Mouse (Mus musculus) midbrain, embryonic 12.5 days (tissue): ENCODE measurements around the gene Colec11. TPM values are rescaled to one million over a fixed set of nuclear protein-coding genes. Genes with fewer than 3 reads are reported as not detected.

Experiments
- ATAC-seq: fragments of 200-750 bp; cut with Nextera tagmentation; 2 replicates; pipeline ENCODE4 v1.8.0; 2017; ENCODE audit warnings: low read depth, moderate TSS enrichment, moderate library complexity; ENCODE audit not compliant: low FRiP score
- H3K27ac ChIP-seq: fragments of 300-500 bp; sonication (generic); replicated peaks from 2 replicates; pipeline ENCODE4 v1.5.1; 2016; ENCODE audit warnings: mild to moderate bottlenecking
- H3K27me3 ChIP-seq: fragments of 300-500 bp; sonication (generic); 2 replicates; pipeline ENCODE4 v1.6.1; 2016; ENCODE audit warnings: mild to moderate bottlenecking
- H3K36me3 ChIP-seq: fragments of 300-500 bp; sonication (generic); 2 replicates; pipeline ENCODE4 v1.6.1; 2016
- H3K4me1 ChIP-seq: fragments of 300-500 bp; sonication (generic); 2 replicates; pipeline ENCODE4 v1.6.1; 2016
- H3K4me2 ChIP-seq: fragments of 300-500 bp; sonication (generic); replicated peaks from 2 replicates; pipeline ENCODE4 v1.6.1; 2016; ENCODE audit warnings: mild to moderate bottlenecking, moderate library complexity
- H3K4me3 ChIP-seq: fragments of 300-500 bp; sonication (generic); 2 replicates; pipeline ENCODE4 v1.5.1; 2016; ENCODE audit warnings: mild to moderate bottlenecking
- H3K9ac ChIP-seq: fragments of 300-500 bp; sonication (generic); replicated peaks from 2 replicates; pipeline ENCODE4 v1.6.1; 2016; ENCODE audit warnings: mild to moderate bottlenecking, moderate library complexity
- H3K9me3 ChIP-seq: fragments of 300-500 bp; sonication (generic); 2 replicates; pipeline ENCODE4 v1.6.1; 2016; ENCODE audit warnings: mild to moderate bottlenecking
- WGBS: fragments of 180-500 bp; shearing (Covaris S2); methylation state at CpG from one replicate; pipeline ENCODE4 v1.1.7; 2016; 5-methylcytosine and 5-hydroxymethylcytosine counted together
- polyA plus RNA-seq: library from polyadenylated mRNA; unstranded; fragments of >200 nt; fragmentation: Nextera tagmentation; extraction: Ambion mirVana; gene quantifications from 2 replicates; pipeline ENCODE4 v1.2.1, GENCODE M21; 2016

The Colec11 gene
- polyA plus RNA-seq = 0.17 TPM in 1 of 2 replicates, not detected in the other

- H3K36me3 ChIP-seq = peaks cover 2% of the 10 kb centered on the region; the same call in 1 of the 2 replicates
- no peak within 1 kb of the TSS for H3K9ac ChIP-seq
- no peaks in the 10 kb centered on the region for H3K9me3 ChIP-seq
- no peak within 1 kb of the TSS for H3K4me3 ChIP-seq
- WGBS = 68% methylated on average over 5 of the region's 5 CpGs
- H3K27me3 ChIP-seq = no peaks in the 10 kb centered on the region
- H3K4me1 ChIP-seq = peaks cover 8% of the 10 kb centered on the region; the same call in 1 of the 2 replicates
- H3K27ac ChIP-seq = no peak within 1 kb of the TSS
- ATAC-seq = no peak
- H3K4me2 ChIP-seq = no peak within 1 kb of the TSS
These were observed at the start of gene Colec11 for GRCm38 (mm10) chr12:28623195-28623594. Gene Colec11, minus strand, starts transcription at chr12:28623377.

- Histone ChIP-seq H3K4me2 (no peak overlapping the region), H3K27ac (no peak overlapping the region), H3K4me1 (no peaks in the 10 kb centered on the region; the same call in 1 of the 2 replicates), H3K27me3 (no peaks in the 10 kb centered on the region), H3K36me3 (no peaks in the 10 kb centered on the region; the same call in 1 of the 2 replicates), H3K4me3 (no peak overlapping the region), H3K9ac (no peak overlapping the region), H3K9me3 (no peaks in the 10 kb centered on the region)
- ATAC-seq = no peak
- WGBS = 58% methylated on average over 8 of the region's 8 CpGs
These were observed 44.1 kb upstream of the Colec11 start for GRCm38 (mm10) chr12:28667287-28667686.

GRCm38 (mm10) chr12:28666734-28667133, 43.6 kb upstream of the Colec11 start:
- Histone ChIP-seq H3K4me2 (no peak overlapping the region), H3K27ac (no peak overlapping the region), H3K9ac (no peak overlapping the region), H3K4me1 (no peaks in the 10 kb centered on the region; the same call in 1 of the 2 replicates), H3K36me3 (no peaks in the 10 kb centered on the region; the same call in 1 of the 2 replicates), H3K9me3 (no peaks in the 10 kb centered on the region), H3K4me3 (no peak overlapping the region), H3K27me3 (no peaks in the 10 kb centered on the region)
- WGBS = 81% methylated on average over 4 of the region's 4 CpGs
- ATAC-seq = no peak

- no peak overlapping the region for H3K4me3 ChIP-seq
- H3K27ac ChIP-seq = no peak overlapping the region
- no peak overlapping the region for H3K9ac ChIP-seq
- H3K27me3 ChIP-seq = no peaks in the 10 kb centered on the region
- no peaks in the 10 kb centered on the region for H3K9me3 ChIP-seq
- H3K4me1 ChIP-seq = no peaks in the 10 kb centered on the region; the same call in 1 of the 2 replicates
- H3K4me2 ChIP-seq = no peak overlapping the region
- WGBS = 93% methylated on average over 4 of the region's 4 CpGs
- ATAC-seq = no peak
- H3K36me3 ChIP-seq = peaks cover 32% of the 10 kb centered on the region
These were observed 39.5 kb upstream of the Colec11 start for GRCm38 (mm10) chr12:28662628-28663027.

GRCm38 (mm10) chr12:28649141-28650110, 26.2 kb upstream of the Colec11 start, which contains the start of gene Rnaseh1:
Gene Rnaseh1, plus strand, starts transcription at chr12:28649602.
- H3K36me3 ChIP-seq = peaks cover 13% of the 10 kb centered on the region
- peak; percentile 96 for ATAC-seq
- H3K9ac ChIP-seq = peak within 1 kb of the TSS; percentile 78
- 2% methylated on average over 52 of the region's 52 CpGs for WGBS
- H3K9me3 ChIP-seq = no peaks in the 10 kb centered on the region
- peak within 1 kb of the TSS; percentile 89 for H3K4me3 ChIP-seq
- H3K4me2 ChIP-seq = peak within 1 kb of the TSS; percentile 69
- peak within 1 kb of the TSS; percentile 73 for H3K27ac ChIP-seq
- no peaks in the 10 kb centered on the region for H3K27me3 ChIP-seq
- H3K4me1 ChIP-seq = peaks cover 8% of the 10 kb centered on the region

GRCm38 (mm10) chr12:28638778-28639177, 15.6 kb upstream of the Colec11 start:
- Histone ChIP-seq H3K27me3 (0 out of 2 replicates have a peak, but pooled peaks cover 8% of the 10 kb centered on the region), H3K9ac (no peak overlapping the region), H3K9me3 (no peaks in the 10 kb centered on the region), H3K27ac (no peak overlapping the region), H3K4me2 (no peak overlapping the region), H3K4me3 (no peak overlapping the region), H3K4me1 (peaks cover 10% of the 10 kb centered on the region), H3K36me3 (peaks cover 8% of the 10 kb centered on the region)
- 74% methylated on average over 2 of the region's 2 CpGs for WGBS
- no peak for ATAC-seq

- WGBS = 89% methylated on average over 6 of the region's 6 CpGs
- Histone ChIP-seq H3K36me3 (peaks cover 31% of the 10 kb centered on the region), H3K9me3 (no peaks in the 10 kb centered on the region), H3K4me1 (peaks cover 14% of the 10 kb centered on the region), H3K4me3 (peak overlapping the region; percentile 89), H3K9ac (no peak overlapping the region), H3K27me3 (no peaks in the 10 kb centered on the region), H3K4me2 (peak overlapping the region; percentile 76), H3K27ac (no peak overlapping the region)
- ATAC-seq = no peak
These were observed 13.4 kb upstream of the Colec11 start for GRCm38 (mm10) chr12:28636543-28636942.

GRCm38 (mm10) chr12:28635535-28636476, 12.6 kb upstream of the Colec11 start, which contains the start of gene Rps7:
Gene Rps7, minus strand, starts transcription at chr12:28635953.
- Histone ChIP-seq H3K27me3 (no peaks in the 10 kb centered on the region), H3K9me3 (no peaks in the 10 kb centered on the region), H3K4me1 (peaks cover 14% of the 10 kb centered on the region), H3K4me3 (peak within 1 kb of the TSS; percentile 89), H3K36me3 (peaks cover 38% of the 10 kb centered on the region), H3K4me2 (peak within 1 kb of the TSS; percentile 76), H3K27ac (peak within 1 kb of the TSS; percentile 89), H3K9ac (peak within 1 kb of the TSS; percentile 99)
- WGBS = 7% methylated on average over 69 of the region's 69 CpGs
- peak; percentile 97 for ATAC-seq

- ATAC-seq = 0 out of 2 replicates have a peak, but pooled peaks have one; percentile 14
- WGBS = 2% methylated on average over 23 of the region's 23 CpGs
- peak overlapping the region; percentile 89 for H3K27ac ChIP-seq
- peak overlapping the region; percentile 76 for H3K4me2 ChIP-seq
- peak overlapping the region; percentile 89 for H3K4me3 ChIP-seq
- H3K9ac ChIP-seq = peak overlapping the region; percentile 99
- H3K4me1 ChIP-seq = peaks cover 14% of the 10 kb centered on the region
- peaks cover 45% of the 10 kb centered on the region for H3K36me3 ChIP-seq
- no peaks in the 10 kb centered on the region for H3K27me3 ChIP-seq
- H3K9me3 ChIP-seq = no peaks in the 10 kb centered on the region
These were observed 11.9 kb upstream of the Colec11 start for GRCm38 (mm10) chr12:28635058-28635534.

- no peak overlapping the region for H3K9ac ChIP-seq
- no peak overlapping the region for H3K27ac ChIP-seq
- H3K4me3 ChIP-seq = no peak overlapping the region
- WGBS = 95% methylated on average over 2 of the region's 2 CpGs
- peaks cover 54% of the 10 kb centered on the region for H3K36me3 ChIP-seq
- H3K27me3 ChIP-seq = no peaks in the 10 kb centered on the region
- peaks cover 4% of the 10 kb centered on the region; the same call in 1 of the 2 replicates for H3K4me1 ChIP-seq
- no peaks in the 10 kb centered on the region for H3K9me3 ChIP-seq
- no peak overlapping the region for H3K4me2 ChIP-seq
- no peak for ATAC-seq
These were observed 5.3 kb upstream of the Colec11 start for GRCm38 (mm10) chr12:28628436-28628835.

GRCm38 (mm10) chr12:28627092-28627491, 3.9 kb upstream of the Colec11 start:
- 74% methylated on average over 4 of the region's 4 CpGs for WGBS

More at GRCm38 (mm10) chr12:28627092-28627491, 3.9 kb upstream of the Colec11 start:
- H3K4me1 ChIP-seq = no peaks in the 10 kb centered on the region
- H3K27me3 ChIP-seq = no peaks in the 10 kb centered on the region
- no peak overlapping the region for H3K27ac ChIP-seq
- no peak overlapping the region for H3K4me2 ChIP-seq
- peaks cover 41% of the 10 kb centered on the region for H3K36me3 ChIP-seq
- H3K9ac ChIP-seq = no peak overlapping the region
- ATAC-seq = no peak
- H3K9me3 ChIP-seq = no peaks in the 10 kb centered on the region
- no peak overlapping the region for H3K4me3 ChIP-seq
